Mouse (Mus musculus) lung, embryonic 14.5 days (tissue): ENCODE results near the gene Itsn1. TPM values are rescaled to one million over a fixed set of nuclear protein-coding genes. Genes with fewer than 3 reads are reported as not detected.
A peak's percentile ranks its signal among the peaks of the same experiment; 100 is the strongest.

Source experiments
- ATAC-seq: fragments of 200-750 bp; cut with Nextera tagmentation; 2 replicates; pipeline ENCODE4 v1.8.0; 2017; ENCODE audit warnings: mild to moderate bottlenecking, moderate TSS enrichment, moderate library complexity; ENCODE audit not compliant: insufficient read depth
- DNase-seq: peaks from one replicate; pipeline ENCODE4 v3.0.0-alpha.2; 2015
- H3K27ac ChIP-seq: fragments of 300-500 bp; sonication (generic); 2 replicates; pipeline ENCODE4 v1.5.1; 2014; ENCODE audit warnings: low read depth, mild to moderate bottlenecking, moderate library complexity
- H3K27me3 ChIP-seq: fragments of 300-500 bp; sonication (generic); 2 replicates; pipeline ENCODE4 v1.6.1; 2014; ENCODE audit warnings: low read length, control low read depth; ENCODE audit not compliant: insufficient read depth
- H3K36me3 ChIP-seq: fragments of 300-500 bp; sonication (generic); 2 replicates; pipeline ENCODE4 v1.6.1; 2014; ENCODE audit warnings: control low read depth; ENCODE audit not compliant: insufficient read depth
- H3K4me1 ChIP-seq: fragments of 300-500 bp; sonication (generic); 2 replicates; pipeline ENCODE4 v1.6.1; 2014; ENCODE audit warnings: antibody characterized with exemption, control low read depth; ENCODE audit not compliant: insufficient read depth
- H3K4me2 ChIP-seq: fragments of 300-500 bp; sonication (generic); 2 replicates; pipeline ENCODE4 v1.6.1; 2014; ENCODE audit warnings: mild to moderate bottlenecking
- H3K4me3 ChIP-seq: fragments of 300-500 bp; sonication (generic); 2 replicates; pipeline ENCODE4 v1.5.1; 2014; ENCODE audit warnings: low read depth, low read length
- H3K9ac ChIP-seq: fragments of 300-500 bp; sonication (generic); 2 replicates; pipeline ENCODE4 v1.6.1; 2014
- H3K9me3 ChIP-seq: fragments of 300-500 bp; sonication (generic); 2 replicates; pipeline ENCODE4 v1.6.1; 2016; ENCODE audit warnings: low read depth, low read length, control low read depth
- CTCF ChIP-seq: IDR thresholded peaks from 2 replicates; pipeline ENCODE4 v1.5.1; 2016; ENCODE audit warnings: antibody characterized with exemption, low read depth
- WGBS: fragments of 180-500 bp; shearing (Covaris S2); extraction: QIAGEN DNeasy Blood & Tissue Kit; methylation state at CpG from one replicate; pipeline ENCODE4 v1.1.7; 2014; 5-methylcytosine and 5-hydroxymethylcytosine counted together
- polyA plus RNA-seq: library from polyadenylated mRNA; unstranded; fragments of >200 nt; fragmentation: Nextera tagmentation; extraction: Ambion mirVana; gene quantifications from 2 replicates; pipeline ENCODE4 v1.2.1, GENCODE M21; 2014

Gene Itsn1
- polyA plus RNA-seq, 1 experiment from 2014 or later: 25.4 TPM

DNA sequence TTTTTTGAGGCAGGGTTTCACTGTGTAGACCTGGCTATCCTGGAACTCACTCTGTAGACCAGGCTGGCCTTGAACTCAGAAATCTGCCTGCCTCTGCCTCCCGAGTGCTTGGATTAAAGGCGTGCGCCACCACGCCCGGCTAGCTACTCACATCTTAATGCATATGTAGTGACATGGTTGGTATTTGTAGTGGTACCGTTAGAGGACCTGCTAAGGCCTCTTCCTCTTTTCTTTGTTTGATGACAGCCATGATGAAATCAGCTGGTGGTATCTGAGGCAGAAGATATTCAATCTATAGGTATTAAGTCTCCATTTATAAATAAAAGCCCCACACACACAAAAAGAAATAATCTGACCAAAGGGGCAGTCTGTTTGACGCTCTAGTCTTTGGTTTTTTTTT lies 82.3 kb downstream of the Itsn1 start:
- DNase-seq (no peak), ATAC-seq (no peak)
- WGBS: 90% methylated on average over 7 of the region's 7 CpGs
- Histone ChIP-seq H3K27ac (no peak overlapping the region), H3K36me3 (peaks cover 42% of the 10 kb centered on the region), H3K4me1 (no peaks in the 10 kb centered on the region), H3K4me2 (no peak overlapping the region), H3K9me3 (no peaks in the 10 kb centered on the region), H3K4me3 (no peak overlapping the region), H3K27me3 (no peaks in the 10 kb centered on the region), H3K9ac (no peak overlapping the region)
- no peak for TF ChIP-seq CTCF

GRCm38 (mm10) chr16:91811876-91812275 lies 82.8 kb downstream of the Itsn1 start:
- Histone ChIP-seq H3K4me1 (no peaks in the 10 kb centered on the region), H3K9me3 (no peaks in the 10 kb centered on the region), H3K27me3 (no peaks in the 10 kb centered on the region), H3K4me2 (no peak overlapping the region), H3K4me3 (no peak overlapping the region), H3K36me3 (peaks cover 43% of the 10 kb centered on the region), H3K9ac (no peak overlapping the region), H3K27ac (no peak overlapping the region)
- ATAC-seq: no peak
- no peak for TF ChIP-seq CTCF
- WGBS: 90% methylated on average over 9 of the region's 9 CpGs
- no peak for DNase-seq

- no peak for TF ChIP-seq CTCF
Observed at GRCm38 (mm10) chr16:91813543-91813942, 84.5 kb downstream of the Itsn1 start.

DNA sequence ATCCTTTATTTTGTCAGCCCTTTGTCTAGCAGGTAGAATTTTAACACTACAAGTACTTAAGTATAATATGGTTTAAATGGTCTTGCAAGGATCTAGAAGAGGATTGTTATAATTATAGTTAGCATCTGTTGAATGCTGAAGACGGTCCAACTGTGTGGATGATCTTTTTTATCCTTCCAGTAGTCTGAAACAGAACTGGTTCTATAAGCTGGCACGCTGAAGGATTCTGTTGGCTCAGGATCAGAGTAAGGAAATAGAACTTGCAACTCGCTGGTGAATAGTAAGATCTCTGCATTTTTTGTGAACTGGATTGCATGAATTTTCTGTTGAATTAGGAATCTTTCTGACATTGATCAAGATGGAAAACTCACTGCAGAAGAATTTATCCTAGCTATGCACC lies 86.0 kb downstream of the Itsn1 start:
- Histone ChIP-seq H3K27me3 (no peaks in the 10 kb centered on the region), H3K4me3 (no peak overlapping the region), H3K36me3 (peaks cover 65% of the 10 kb centered on the region), H3K4me1 (no peaks in the 10 kb centered on the region), H3K9me3 (no peaks in the 10 kb centered on the region), H3K9ac (no peak overlapping the region), H3K4me2 (no peak overlapping the region), H3K27ac (no peak overlapping the region)
- 90% methylated on average over 3 of the region's 3 CpGs for WGBS
- DNase-seq (no peak), ATAC-seq (no peak)
- no peak for TF ChIP-seq CTCF

More at GRCm38 (mm10) chr16:91813543-91813942, 84.5 kb downstream of the Itsn1 start:
- Histone ChIP-seq H3K27ac (no peak overlapping the region), H3K9ac (no peak overlapping the region), H3K36me3 (peaks cover 54% of the 10 kb centered on the region), H3K4me1 (no peaks in the 10 kb centered on the region), H3K4me2 (no peak overlapping the region), H3K4me3 (no peak overlapping the region), H3K9me3 (no peaks in the 10 kb centered on the region), H3K27me3 (no peaks in the 10 kb centered on the region)
- ATAC-seq (no peak), DNase-seq (no peak)
- WGBS: 90% methylated on average over 6 of the region's 6 CpGs

DNA sequence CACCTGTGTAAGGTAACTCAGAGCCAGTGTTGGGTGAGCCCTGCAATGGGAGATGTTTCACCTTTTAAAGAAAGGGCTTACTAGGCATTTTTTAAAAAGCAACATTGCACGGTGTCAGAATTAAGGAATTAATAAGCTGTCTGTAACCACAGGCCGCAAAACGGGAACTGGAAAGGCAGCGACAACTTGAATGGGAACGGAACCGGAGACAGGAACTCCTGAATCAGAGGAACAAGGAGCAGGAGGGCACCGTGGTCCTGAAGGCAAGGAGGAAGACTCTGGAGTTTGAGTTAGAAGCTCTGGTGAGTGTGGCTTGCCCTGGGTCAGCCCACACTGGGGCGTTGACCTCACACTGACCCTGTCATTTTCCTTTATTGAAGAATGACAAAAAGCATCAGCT lies 91.2 kb downstream of the Itsn1 start:
- DNase-seq (no peak), ATAC-seq (no peak)
- Histone ChIP-seq H3K4me1 (no peaks in the 10 kb centered on the region), H3K9ac (no peak overlapping the region), H3K4me3 (no peak overlapping the region), H3K27me3 (no peaks in the 10 kb centered on the region), H3K36me3 (peaks cover 82% of the 10 kb centered on the region), H3K9me3 (no peaks in the 10 kb centered on the region), H3K27ac (no peak overlapping the region), H3K4me2 (no peak overlapping the region)
- no peak for TF ChIP-seq CTCF
- 84% methylated on average over 8 of the region's 8 CpGs for whole genome bisulfite sequencing

- 91% methylated on average over 7 of the region's 7 CpGs for WGBS
- Histone ChIP-seq H3K4me2 (no peak overlapping the region), H3K27ac (no peak overlapping the region), H3K36me3 (peaks cover 67% of the 10 kb centered on the region), H3K4me1 (no peaks in the 10 kb centered on the region), H3K9me3 (no peaks in the 10 kb centered on the region), H3K9ac (no peak overlapping the region), H3K27me3 (no peaks in the 10 kb centered on the region), H3K4me3 (no peak overlapping the region)
- ATAC-seq (no peak), DNase-seq (no peak)
- no peak for TF ChIP-seq CTCF
Observed at GRCm38 (mm10) chr16:91822325-91822724, 93.2 kb downstream of the Itsn1 start.

DNA sequence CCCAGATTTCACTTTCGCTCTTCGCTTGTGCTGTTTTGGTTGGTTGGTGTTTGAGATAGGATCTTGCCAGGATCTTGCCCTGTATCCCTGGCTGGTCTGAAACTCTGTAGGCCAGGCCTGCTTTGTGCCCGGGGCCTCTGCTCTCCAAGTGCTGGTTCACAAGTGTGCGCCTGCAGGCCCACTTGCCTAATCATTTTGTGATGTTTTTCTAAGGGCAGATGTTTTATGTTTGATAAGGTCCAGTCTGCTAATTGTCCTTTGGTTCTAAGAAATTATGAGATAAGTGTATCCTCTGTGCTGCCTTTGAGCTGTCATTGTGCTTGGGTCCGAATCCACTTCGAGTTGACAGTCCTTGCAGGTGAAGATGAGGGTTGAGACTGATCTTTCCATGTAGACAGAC lies 93.7 kb downstream of the Itsn1 start:
- ATAC-seq (no peak), DNase-seq (no peak)
- Histone ChIP-seq H3K27me3 (no peaks in the 10 kb centered on the region), H3K9me3 (no peaks in the 10 kb centered on the region), H3K4me3 (no peak overlapping the region), H3K9ac (no peak overlapping the region), H3K4me1 (no peaks in the 10 kb centered on the region), H3K4me2 (no peak overlapping the region), H3K27ac (no peak overlapping the region), H3K36me3 (peaks cover 67% of the 10 kb centered on the region)
- no peak for TF ChIP-seq CTCF
- 87% methylated on average over 6 of the region's 6 CpGs for WGBS

DNA sequence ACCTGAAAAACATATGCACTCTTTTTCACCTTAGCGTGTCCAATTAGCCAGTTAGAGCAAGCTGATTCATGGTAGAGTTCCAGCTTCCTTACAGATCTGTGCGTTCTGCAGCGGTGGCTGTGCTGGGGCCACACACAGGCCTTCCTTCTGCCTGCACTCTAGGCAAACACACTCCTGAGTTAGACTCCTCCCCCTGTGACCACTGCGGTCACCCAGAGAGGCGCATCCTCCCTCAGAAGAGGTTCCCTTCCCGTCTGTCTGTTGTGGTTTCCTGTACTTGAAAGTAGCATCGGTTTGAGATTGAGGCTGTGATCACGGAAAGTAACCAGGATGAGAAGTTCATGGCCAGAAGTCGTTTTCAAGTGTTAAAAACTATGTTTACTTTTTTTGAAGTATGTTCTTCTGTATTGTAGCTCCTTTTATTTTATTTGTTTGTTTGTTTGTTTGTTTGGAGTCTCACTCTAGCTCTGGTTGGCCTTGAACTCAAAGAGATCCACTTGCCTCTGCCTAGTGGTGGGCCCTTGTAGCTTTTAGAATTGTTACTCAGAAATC lies 96.8 kb downstream of the Itsn1 start:
- no peaks in the 10 kb centered on the region for H3K9me3 ChIP-seq
- DNase-seq: peak; percentile 30
- no peaks in the 10 kb centered on the region for H3K4me1 ChIP-seq
- H3K9ac ChIP-seq: no peak overlapping the region
- 52% methylated on average over 9 of the region's 9 CpGs for WGBS
- no peak overlapping the region for H3K27ac ChIP-seq
- no peak overlapping the region for H3K4me2 ChIP-seq
- peaks cover 61% of the 10 kb centered on the region for H3K36me3 ChIP-seq
- no peak for TF ChIP-seq CTCF
- no peak overlapping the region for H3K4me3 ChIP-seq
- no peak for ATAC-seq
- no peaks in the 10 kb centered on the region for H3K27me3 ChIP-seq
